In the genomic region with DNA sequence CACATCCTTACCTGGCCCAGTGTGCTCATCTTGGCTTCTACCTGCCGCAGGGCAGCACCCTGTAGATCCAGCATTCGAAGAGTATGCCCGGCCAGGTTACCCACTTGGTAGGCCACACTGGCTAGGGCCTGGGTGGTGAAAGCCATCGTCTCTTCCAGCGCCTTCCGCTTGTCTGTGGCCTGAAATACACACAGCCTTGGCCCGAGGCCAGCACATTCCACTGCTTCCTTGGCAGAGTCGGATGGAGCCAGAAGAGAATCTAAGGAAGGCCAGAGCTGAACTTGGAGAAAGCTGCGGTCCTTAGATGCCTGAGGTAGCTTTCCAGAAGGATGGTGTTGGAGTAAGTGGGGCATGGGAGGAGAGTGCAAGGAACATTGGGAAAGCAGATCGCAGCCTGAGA, we compare ENCODE assay signal across 9 mouse cellular contexts. TPM values are rescaled to one million over a fixed set of nuclear protein-coding genes. Genes with fewer than 3 reads are reported as not detected.
DNase-seq lines count a peak whose midpoint lies in the region; ATAC-seq and TF ChIP-seq lines count a peak whose summit lies in the region.
"Had no signal": no experiment of that assay in that cellular context is flagged by ENCODE, and none has a peak within 500 bp of the region (broad histone marks: within the 10 kb centered on the region; RNA-seq: fewer than 3 reads in every experiment).

A gene (plus strand): TSS at position 158 of the 400 bp plus-strand sequence.

- intact Hi-C loops in left cerebral cortex, postnatal 4 days (cut with DNase I) = no loop called here
- intact Hi-C loops in left cerebral cortex, postnatal 36 days (cut with DNase I) = no loop called here
- intact Hi-C loops in gastrocnemius, postnatal 14 days (cut with DNase I; ENCODE audit: low total_unique reads) = no loop called here

- DNase-seq in left cerebral cortex, postnatal 4 days = peak; percentile 63
- no peak for DNase-seq in left cerebral cortex, postnatal 36 days (ENCODE audit: low spot score in 2 of 2)
- DNase-seq in adrenal gland, adult 2 months = peak; percentile 88
- peak; percentile 84 for DNase-seq in gastrocnemius, postnatal 14 days
- peak; percentile 84 for DNase-seq in lung, adult 2 months
- DNase-seq in urinary bladder, postnatal 25 days (ENCODE audit: low spot score) = peak; percentile 65
- no peak for DNase-seq in layer of hippocampus, adult 11-12 months (ENCODE audit: low spot score)

- no peak within 1 kb of the TSS for H3K4me3 ChIP-seq in intestine, postnatal 0 days (ENCODE audit: low read depth, low read length)
- H3K4me3 ChIP-seq in lung, adult 2 months (replicated peaks; ENCODE audit: extremely low read depth, low read depth, low read length) = no peak within 1 kb of the TSS
- H3K4me3 ChIP-seq: myocyte had no signal

- H3K4me1 ChIP-seq in intestine, postnatal 0 days (replicated peaks; ENCODE audit: control insufficient read depth, insufficient read depth, low read length) = peaks cover 15% of the 10 kb centered on the region
- peaks cover 46% of the 10 kb centered on the region for H3K4me1 ChIP-seq in lung, adult 2 months (ENCODE audit: control insufficient read depth, insufficient read depth, low read length)

- no peak for TF ChIP-seq CTCF in intestine, postnatal 0 days (IDR thresholded peaks at IDR 0.05; ENCODE audit: low read depth)
- TF ChIP-seq CTCF in lung, adult 2 months (IDR thresholded peaks at IDR 0.05; ENCODE audit: insufficient read depth, low read length) = no peak

- no peak for ATAC-seq in intestine, postnatal 0 days

- H3K9me3 ChIP-seq in intestine, postnatal 0 days (ENCODE audit: control insufficient read depth) = no peaks in the 10 kb centered on the region

- peak within 1 kb of the TSS; percentile 57 for H3K27ac ChIP-seq in intestine, postnatal 0 days (ENCODE audit: low read depth, low read length)

- WGBS in intestine, postnatal 0 days = 28% methylated on average over 10 of the region's 10 CpGs
- 20% methylated on average over 10 of the region's 10 CpGs for WGBS in lung, adult 2 months

- peaks cover 14% of the 10 kb centered on the region; the same call in 1 of the 2 replicates for H3K27me3 ChIP-seq in intestine, postnatal 0 days (replicated peaks; ENCODE audit: control insufficient read depth, insufficient read depth, low read length)

- H3K36me3 ChIP-seq in intestine, postnatal 0 days (ENCODE audit: control insufficient read depth, insufficient read depth) = peaks cover 4% of the 10 kb centered on the region; the same call in 1 of the 2 replicates

- TF ChIP-seq POLR2A in lung, adult 2 months (IDR thresholded peaks at IDR 0.05; ENCODE audit: borderline replicate concordance, extremely low read depth, low read depth, low read length) = no peak

- peak within 1 kb of the TSS; percentile 21 for H3K4me2 ChIP-seq in intestine, postnatal 0 days (replicated peaks; ENCODE audit: low read depth)

- H3K9ac ChIP-seq in intestine, postnatal 0 days (ENCODE audit: low read depth, low read length) = no peak within 1 kb of the TSS

RNA-seq across cellular contexts. Expression of the gene that starts here (rescaled TPM):
- total RNA-seq in left cerebral cortex, postnatal 4 days (2021) = 1 to 10 TPM in 1 of 2 experiments, under 1 TPM in 1; 0.72 to 1.8 TPM
- 1 to 10 TPM; 3.1 to 3.9 TPM for total RNA-seq in left cerebral cortex, postnatal 36 days (2021)
- total RNA-seq in adrenal gland, adult 2 months (2021) = 10 to 100 TPM; 21.4 to 30.4 TPM
- 1.3 and 1.4 TPM in 2 replicates for polyA plus RNA-seq in adrenal gland, adult 2 months (2012; rRNA removed)
- total RNA-seq in gastrocnemius, postnatal 14 days (2021) = 1 to 10 TPM; 7.1 to 8.1 TPM
- polyA plus RNA-seq in intestine, postnatal 0 days (2015; fragmentation: Nextera tagmentation; extraction: Ambion mirVana) = 19.9 and 23.2 TPM in 2 replicates
- polyA plus RNA-seq in lung, adult 2 months (2012; rRNA removed) = 18.1 and 31.9 TPM in 2 replicates

Comparison
In these comparisons a context has a peak if more than half of its experiments do, and no peak if none do; other contexts are left out.
1. DNase-seq: peak in left cerebral cortex, postnatal 4 days (single experiment), adrenal gland, adult 2 months (single experiment), gastrocnemius, postnatal 14 days (single experiment), lung, adult 2 months (single experiment) and urinary bladder, postnatal 25 days (single experiment); none in left cerebral cortex, postnatal 36 days (0 of 2) and layer of hippocampus, adult 11-12 months (single experiment).